Mouse (Mus musculus) liver, embryonic 15.5 days (tissue): ENCODE data around the gene Nploc4. TPM values are rescaled to one million over a fixed set of nuclear protein-coding genes. Genes with fewer than 3 reads are reported as not detected.

Experiments used
- ATAC-seq: fragments of 200-750 bp; cut with Nextera tagmentation; 2 replicates; pipeline ENCODE4 v1.8.0; 2017; ENCODE audit warnings: moderate number of reproducible peaks, mild to moderate bottlenecking, moderate library complexity; ENCODE audit not compliant: insufficient read depth
- H3K27ac ChIP-seq: fragments of 300-500 bp; sonication (generic); replicated peaks from 2 replicates; pipeline ENCODE4 v1.5.1; 2015; ENCODE audit warnings: mild to moderate bottlenecking, inconsistent platforms
- H3K27me3 ChIP-seq: fragments of 300-500 bp; sonication (generic); 2 replicates; pipeline ENCODE4 v1.6.1; 2015; ENCODE audit warnings: mild to moderate bottlenecking, inconsistent platforms
- H3K36me3 ChIP-seq: fragments of 300-500 bp; sonication (generic); replicated peaks from 2 replicates; pipeline ENCODE4 v1.6.1; 2015; ENCODE audit warnings: moderate library complexity, mild to moderate bottlenecking, inconsistent platforms
- H3K4me1 ChIP-seq: fragments of 300-500 bp; sonication (generic); replicated peaks from 2 replicates; pipeline ENCODE4 v1.6.1; 2015; ENCODE audit warnings: inconsistent platforms
- H3K4me2 ChIP-seq: fragments of 300-500 bp; sonication (generic); 2 replicates; pipeline ENCODE4 v1.6.1; 2015; ENCODE audit warnings: moderate library complexity, mild to moderate bottlenecking, inconsistent platforms
- H3K4me3 ChIP-seq: fragments of 300-500 bp; sonication (generic); replicated peaks from 2 replicates; pipeline ENCODE4 v1.5.1; 2015; ENCODE audit warnings: mild to moderate bottlenecking, inconsistent platforms
- H3K9ac ChIP-seq: fragments of 300-500 bp; sonication (generic); 2 replicates; pipeline ENCODE4 v1.6.1; 2015; ENCODE audit warnings: moderate library complexity, mild to moderate bottlenecking, inconsistent platforms
- H3K9me3 ChIP-seq: fragments of 300-500 bp; sonication (generic); replicated peaks from 2 replicates; pipeline ENCODE4 v1.6.1; 2016; ENCODE audit warnings: inconsistent platforms
- WGBS: fragments of 180-500 bp; shearing (Covaris S2); methylation state at CpG from one replicate; pipeline ENCODE4 v1.1.7; 2015; ENCODE audit warnings: mixed read lengths; ENCODE audit not compliant: insufficient replicate concordance; 5-methylcytosine and 5-hydroxymethylcytosine counted together
- polyA plus RNA-seq: library from polyadenylated mRNA; unstranded; fragments of >200 nt; fragmentation: Nextera tagmentation; extraction: Ambion mirVana; gene quantifications from 2 replicates; pipeline ENCODE4 v1.2.1, GENCODE M21; 2015

Gene Nploc4
- polyA plus RNA-seq, 1 experiment from 2014 or later: 20.6 TPM

GRCm38 (mm10) chr11:120405867-120406266, 31.6 kb downstream of the Nploc4 start:
- no peaks in the 10 kb centered on the region for H3K9me3 ChIP-seq
- H3K9ac ChIP-seq: 0 out of 2 replicates have a peak overlapping the region, but pooled peaks have one; percentile 2
- peaks cover 34% of the 10 kb centered on the region for H3K4me1 ChIP-seq
- 0 out of 2 replicates have a peak overlapping the region, but pooled peaks have one; percentile 42 for H3K27ac ChIP-seq
- ATAC-seq: peak; percentile 93
- 9% methylated on average over 3 of the region's 3 CpGs for WGBS
- H3K27me3 ChIP-seq: no peaks in the 10 kb centered on the region
- H3K4me3 ChIP-seq: no peak overlapping the region
- peaks cover 100% of the 10 kb centered on the region for H3K36me3 ChIP-seq
- peak overlapping the region; percentile 17; the same call in 1 of the 2 replicates for H3K4me2 ChIP-seq

GRCm38 (mm10) chr11:120404814-120405213, 32.7 kb downstream of the Nploc4 start:
- peaks cover 100% of the 10 kb centered on the region for H3K36me3 ChIP-seq
- no peaks in the 10 kb centered on the region for H3K9me3 ChIP-seq
- peaks cover 42% of the 10 kb centered on the region for H3K4me1 ChIP-seq
- H3K27me3 ChIP-seq: no peaks in the 10 kb centered on the region
- ATAC-seq: no peak
- H3K4me3 ChIP-seq: no peak overlapping the region
- H3K27ac ChIP-seq: no peak overlapping the region
- no peak overlapping the region for H3K4me2 ChIP-seq
- H3K9ac ChIP-seq: no peak overlapping the region
- 66% methylated on average over 1 of the region's 1 CpGs for WGBS

GRCm38 (mm10) chr11:120399319-120399718, 38.2 kb downstream of the Nploc4 start:
- Histone ChIP-seq H3K27me3 (no peaks in the 10 kb centered on the region), H3K4me1 (peaks cover 27% of the 10 kb centered on the region), H3K36me3 (peaks cover 92% of the 10 kb centered on the region), H3K4me3 (no peak overlapping the region), H3K9me3 (no peaks in the 10 kb centered on the region), H3K4me2 (no peak overlapping the region), H3K9ac (no peak overlapping the region), H3K27ac (peak overlapping the region; percentile 34)
- ATAC-seq: peak; percentile 69
- 31% methylated on average over 2 of the region's 2 CpGs for WGBS

GRCm38 (mm10) chr11:120397602-120398001, 39.9 kb downstream of the Nploc4 start:
- no peak for ATAC-seq
- WGBS: 87% methylated on average over 2 of the region's 2 CpGs
- no peaks in the 10 kb centered on the region for H3K27me3 ChIP-seq
- H3K9ac ChIP-seq: no peak overlapping the region
- no peak overlapping the region for H3K4me3 ChIP-seq
- H3K4me1 ChIP-seq: peaks cover 27% of the 10 kb centered on the region
- H3K9me3 ChIP-seq: no peaks in the 10 kb centered on the region
- peaks cover 92% of the 10 kb centered on the region for H3K36me3 ChIP-seq
- no peak overlapping the region for H3K27ac ChIP-seq
- no peak overlapping the region for H3K4me2 ChIP-seq

GRCm38 (mm10) chr11:120395661-120396060, 41.8 kb downstream of the Nploc4 start:
- Histone ChIP-seq H3K27ac (no peak overlapping the region), H3K9me3 (no peaks in the 10 kb centered on the region), H3K9ac (no peak overlapping the region), H3K4me3 (no peak overlapping the region), H3K4me1 (peaks cover 27% of the 10 kb centered on the region), H3K4me2 (no peak overlapping the region), H3K27me3 (no peaks in the 10 kb centered on the region), H3K36me3 (peaks cover 84% of the 10 kb centered on the region)
- WGBS: 72% methylated on average over 4 of the region's 4 CpGs
- no peak for ATAC-seq

GRCm38 (mm10) chr11:120388580-120388979, 48.9 kb downstream of the Nploc4 start:
- Histone ChIP-seq H3K4me1 (peaks cover 12% of the 10 kb centered on the region), H3K4me2 (no peak overlapping the region), H3K27ac (no peak overlapping the region), H3K36me3 (peaks cover 80% of the 10 kb centered on the region), H3K27me3 (no peaks in the 10 kb centered on the region), H3K9ac (no peak overlapping the region), H3K4me3 (no peak overlapping the region), H3K9me3 (no peaks in the 10 kb centered on the region)
- ATAC-seq: no peak
- 92% methylated on average over 9 of the region's 9 CpGs for WGBS

GRCm38 (mm10) chr11:120387157-120387556, 50.4 kb downstream of the Nploc4 start:
- no peaks in the 10 kb centered on the region for H3K27me3 ChIP-seq
- H3K9me3 ChIP-seq: no peaks in the 10 kb centered on the region
- WGBS: 48% methylated on average over 2 of the region's 2 CpGs
- no peak overlapping the region for H3K4me3 ChIP-seq
- H3K27ac ChIP-seq: no peak overlapping the region
- no peak overlapping the region for H3K4me2 ChIP-seq
- H3K36me3 ChIP-seq: peaks cover 80% of the 10 kb centered on the region
- no peak for ATAC-seq
- peaks cover 12% of the 10 kb centered on the region for H3K4me1 ChIP-seq
- no peak overlapping the region for H3K9ac ChIP-seq

GRCm38 (mm10) chr11:120386632-120387031, 50.9 kb downstream of the Nploc4 start:
- no peak overlapping the region for H3K9ac ChIP-seq
- H3K4me1 ChIP-seq: peaks cover 12% of the 10 kb centered on the region
- no peaks in the 10 kb centered on the region for H3K27me3 ChIP-seq
- H3K36me3 ChIP-seq: peaks cover 80% of the 10 kb centered on the region
- no peak overlapping the region for H3K4me2 ChIP-seq
- no peak overlapping the region for H3K4me3 ChIP-seq
- H3K9me3 ChIP-seq: no peaks in the 10 kb centered on the region
- no peak overlapping the region for H3K27ac ChIP-seq
- ATAC-seq: no peak
- WGBS: 91% methylated on average over 6 of the region's 6 CpGs

- 90% methylated on average over 9 of the region's 9 CpGs for WGBS
- Histone ChIP-seq H3K4me2 (no peak overlapping the region), H3K36me3 (peaks cover 76% of the 10 kb centered on the region), H3K9ac (no peak overlapping the region), H3K27me3 (no peaks in the 10 kb centered on the region), H3K9me3 (no peaks in the 10 kb centered on the region), H3K4me1 (peaks cover 29% of the 10 kb centered on the region), H3K27ac (no peak overlapping the region), H3K4me3 (no peak overlapping the region)
- no peak for ATAC-seq
Measured at GRCm38 (mm10) chr11:120382509-120382908, 55.0 kb downstream of the Nploc4 start.

- Histone ChIP-seq H3K27ac (no peak overlapping the region), H3K36me3 (peaks cover 67% of the 10 kb centered on the region), H3K9ac (no peak overlapping the region), H3K4me2 (no peak overlapping the region), H3K27me3 (no peaks in the 10 kb centered on the region), H3K9me3 (no peaks in the 10 kb centered on the region), H3K4me3 (no peak overlapping the region), H3K4me1 (peaks cover 27% of the 10 kb centered on the region)
- ATAC-seq: no peak
- WGBS: 80% methylated on average over 4 of the region's 4 CpGs
Measured at GRCm38 (mm10) chr11:120381157-120381556, 56.4 kb downstream of the Nploc4 start.

- no peak for ATAC-seq
- Histone ChIP-seq H3K9ac (no peak overlapping the region), H3K4me2 (no peak overlapping the region), H3K27me3 (no peaks in the 10 kb centered on the region), H3K4me1 (peaks cover 26% of the 10 kb centered on the region), H3K36me3 (peaks cover 62% of the 10 kb centered on the region), H3K4me3 (no peak overlapping the region), H3K27ac (no peak overlapping the region), H3K9me3 (no peaks in the 10 kb centered on the region)
- 87% methylated on average over 3 of the region's 3 CpGs for WGBS
Measured at GRCm38 (mm10) chr11:120380271-120380670, 57.2 kb downstream of the Nploc4 start.
